Mouse (Mus musculus) Patski (cell line): ENCODE measurements at regions not wholly inside any gene's neighbourhood (a gene's known extent, or its start where the extent isn't known, plus 50 kb on each side); places are given as distances from the start of the nearest gene placed in this dataset.
"Not testable (repeated sequence)": the region's sequence is repeated elsewhere in the genome, so short reads cannot be mapped to it uniquely, and the experiment has no call there.

ENCODE experiments used
- ATAC-seq: fragments of 100-300 bp; one replicate; pipeline ENCODE4 v1.8.0; 2021
- CTCF ChIA-PET: fragments of 350-600 bp; sonication (Branson Sonifier 250); formaldehyde crosslinking; loops from one replicate; lab custom pipeline; 2022; ENCODE audit warnings: inconsistent platforms; lab: Charles Lee
- POLR2A ChIA-PET: fragments of 350-600 bp; sonication (Branson Sonifier 250); formaldehyde crosslinking; loops from one replicate; lab custom pipeline; 2022; ENCODE audit warnings: antibody characterized with exemption, inconsistent platforms; lab: Charles Lee
- DNase-seq: peaks from one replicate; pipeline ENCODE4 v3.0.0-alpha.2; 2011; ENCODE audit warnings: low read depth, low spot score
- H3K27me3 ChIP-seq: fragments of 371-371 bp; one replicate; pipeline ENCODE4 v1.5.1; 2021
- CTCF ChIP-seq: fragments of 100-300 bp; IDR thresholded peaks from one replicate; pipeline ENCODE4 v1.5.1; 2021
- in situ Hi-C: fragments of 300-500 bp; cut with MboI; formaldehyde crosslinking; loops from 3 replicates; pipeline ENCODE4 v1.11.1; 2018; ENCODE audit warnings: low pct_unique_long_range_greater_than_20kb, mixed read lengths

DNA sequence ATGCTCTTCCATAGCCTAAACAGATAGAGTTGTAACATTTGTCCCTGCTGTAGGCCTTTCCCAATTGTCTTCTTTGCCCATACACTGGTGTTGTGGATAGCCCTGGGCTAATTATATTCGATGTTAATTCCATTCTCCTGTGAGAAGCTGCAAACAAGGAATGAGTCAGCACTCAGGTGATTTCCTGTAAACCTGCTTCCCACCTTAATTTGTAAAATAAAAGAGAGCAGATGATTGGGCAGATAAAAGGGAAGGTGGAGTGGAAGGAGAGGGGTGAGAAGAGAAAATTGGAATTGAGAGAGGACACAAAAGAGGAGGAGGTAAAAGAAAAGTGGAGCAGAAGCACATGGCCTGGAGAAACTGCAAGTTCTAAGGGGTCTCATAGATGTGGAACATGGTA lies 102.8 kb downstream of the Gc start:
- CTCF ChIA-PET, DNase-seq, POLR2A ChIA-PET, in situ Hi-C loops, ATAC-seq, H3K27me3 ChIP-seq: not testable (repeated sequence)

DNA sequence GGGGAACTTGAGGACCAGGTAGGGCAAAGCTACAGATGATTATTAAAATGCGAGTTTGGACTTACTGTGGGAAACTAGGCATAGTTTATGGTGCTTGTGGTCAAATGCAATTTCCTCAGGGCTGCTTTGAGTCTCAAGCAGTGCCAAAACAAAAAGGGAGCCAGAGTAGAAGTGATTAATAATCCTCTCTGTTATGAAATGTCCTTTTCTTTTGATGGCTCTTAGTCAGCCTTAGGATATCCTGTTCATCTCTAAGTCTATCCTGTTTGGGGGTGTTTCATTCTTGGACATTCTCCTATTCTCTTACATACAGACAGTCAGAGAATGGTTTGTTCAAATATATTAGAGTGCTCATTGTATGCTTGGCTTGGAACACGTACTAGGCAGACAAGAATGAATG lies 109.9 kb downstream of the Gc start:
- no peaks in the 10 kb centered on the region for H3K27me3 ChIP-seq
- peak; percentile 31 for ATAC-seq
- POLR2A ChIA-PET = no interaction called here
- no peak for TF ChIP-seq CTCF
- in situ Hi-C loops = loop anchor here (5.0 kb wide), 1 partner anchor 40 kb away; no protein-coding TSS in a partner anchor
- CTCF ChIA-PET = interaction anchor here (0.9 kb wide), 1 partner anchor 12 kb away, joined by 4 read pairs; no protein-coding TSS in a partner anchor
- no peak for DNase-seq

DNA sequence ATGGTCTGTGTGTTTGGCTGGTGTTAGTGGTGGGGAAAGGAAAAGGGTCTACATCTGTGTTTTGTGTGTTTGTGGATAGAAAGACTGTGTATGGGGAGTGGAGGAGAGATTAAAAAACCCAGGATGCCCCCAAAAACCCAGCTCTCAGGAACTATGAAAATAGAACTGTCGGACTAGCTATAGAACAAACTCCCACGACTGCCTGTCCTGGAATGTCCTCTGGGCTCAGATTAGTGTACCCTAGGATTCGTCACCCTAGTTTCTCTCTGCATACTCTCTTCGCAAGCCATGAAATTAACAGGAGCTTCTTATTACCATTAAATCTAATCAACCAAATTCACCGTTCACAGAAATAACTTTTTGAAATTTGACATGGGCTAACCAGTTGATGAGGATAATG lies 117.2 kb downstream of the Gc start:
- no peak for TF ChIP-seq CTCF
- no peak for ATAC-seq
- no peaks in the 10 kb centered on the region for H3K27me3 ChIP-seq
- ChIA-PET POLR2A (no interaction called here), CTCF (interaction anchor here (1.2 to 2.3 kb wide), 4 partner anchors 17 to 43 kb away, joined by 3 to 5 read pairs (median 4); no protein-coding TSS in a partner anchor)
- no peak for DNase-seq
- in situ Hi-C loops = no loop called here

DNA sequence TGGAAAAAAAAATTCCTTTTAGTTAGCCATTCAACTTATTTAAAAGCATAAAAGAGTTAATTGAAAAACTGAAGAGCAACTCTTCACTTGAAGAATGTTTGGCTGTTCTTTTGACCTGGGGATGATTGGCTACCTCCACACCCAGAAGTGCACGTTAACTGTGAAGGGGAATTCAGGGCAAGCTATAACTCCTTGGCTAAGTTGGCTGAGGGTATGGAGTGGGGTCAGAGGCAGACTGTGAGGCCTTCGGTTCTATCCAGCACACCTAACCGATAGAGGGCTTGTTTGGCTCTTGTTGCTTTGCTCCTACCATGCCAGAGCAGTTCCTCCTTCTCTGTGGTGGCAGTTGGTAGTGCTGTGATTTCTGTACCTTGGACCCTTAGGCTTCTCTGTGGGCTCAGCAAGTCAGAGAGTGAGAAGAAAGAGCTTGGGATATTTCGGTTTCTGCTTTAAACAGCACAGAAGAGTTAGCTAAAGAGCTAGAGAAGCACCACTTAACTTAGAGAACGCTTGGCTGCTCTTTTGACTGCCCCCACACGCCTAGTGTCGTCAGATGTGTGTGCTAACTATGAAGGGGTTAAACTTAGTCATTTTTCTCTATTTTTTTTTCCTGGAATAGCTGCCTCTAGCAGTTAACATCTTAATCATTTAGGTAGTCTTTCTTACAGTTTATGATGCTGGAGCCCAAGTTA lies 119.6 kb downstream of the Gc start:
- in situ Hi-C loops = no loop called here
- CTCF ChIA-PET = interaction anchor here (1.2 kb wide), 1 partner anchor 11 kb away, joined by 3 read pairs; no protein-coding TSS in a partner anchor
- DNase-seq (no peak), ATAC-seq (no peak)
- POLR2A ChIA-PET = no interaction called here
- H3K27me3 ChIP-seq = no peaks in the 10 kb centered on the region
- TF ChIP-seq CTCF = no peak
